Mouse (Mus musculus): Measurements from ENCODE around the gene Unc45b.
"Not testable (repeated sequence)": the region's sequence is repeated elsewhere in the genome, so short reads cannot be mapped to it uniquely, and the experiment has no call there.

Gene Unc45b

DNA sequence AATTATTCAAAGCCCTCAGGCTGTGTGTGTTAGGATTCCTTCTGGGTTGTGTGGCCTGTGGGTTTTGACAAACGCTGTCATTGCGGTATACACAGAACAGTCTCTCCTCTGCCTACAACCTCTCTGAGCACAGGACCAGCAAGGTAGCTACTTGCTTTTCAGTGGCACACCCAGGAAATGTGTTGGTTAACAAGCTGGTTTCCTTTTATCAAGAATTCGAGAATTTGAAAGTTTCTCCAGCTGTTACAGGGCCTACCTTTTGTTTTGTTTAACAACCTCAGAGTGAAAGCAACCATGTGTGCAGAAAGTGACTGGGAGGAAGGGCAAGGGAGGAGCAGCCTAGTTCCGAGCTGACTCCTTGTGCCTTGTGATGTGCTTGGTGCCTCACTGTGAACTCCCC, 37.1 kb downstream of the Unc45b start:
- no peak for DNase-seq (ENCODE audit: low read depth, low spot score)

DNA sequence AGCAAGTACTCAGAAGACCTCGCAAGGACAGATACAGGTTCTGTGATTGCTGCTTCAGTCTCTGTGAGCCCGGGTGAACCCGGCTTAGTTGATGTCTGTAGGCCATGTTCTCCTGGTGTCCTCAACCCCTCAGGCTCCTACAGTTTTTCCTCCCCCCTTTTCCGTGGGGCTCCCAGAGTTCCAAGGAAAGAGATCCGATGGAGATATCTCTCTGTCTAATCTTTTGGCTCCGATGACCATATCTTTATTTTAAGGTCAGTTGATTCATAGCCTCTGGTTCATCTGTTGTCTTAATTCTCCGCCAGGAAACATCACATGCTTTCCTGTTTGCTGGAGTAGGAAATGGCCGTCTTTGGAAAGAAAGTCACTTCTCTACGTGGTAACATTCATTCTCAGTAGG, 38.7 kb downstream of the Unc45b start:
- DNase-seq (ENCODE audit: low read depth, low spot score), result no peak

DNA sequence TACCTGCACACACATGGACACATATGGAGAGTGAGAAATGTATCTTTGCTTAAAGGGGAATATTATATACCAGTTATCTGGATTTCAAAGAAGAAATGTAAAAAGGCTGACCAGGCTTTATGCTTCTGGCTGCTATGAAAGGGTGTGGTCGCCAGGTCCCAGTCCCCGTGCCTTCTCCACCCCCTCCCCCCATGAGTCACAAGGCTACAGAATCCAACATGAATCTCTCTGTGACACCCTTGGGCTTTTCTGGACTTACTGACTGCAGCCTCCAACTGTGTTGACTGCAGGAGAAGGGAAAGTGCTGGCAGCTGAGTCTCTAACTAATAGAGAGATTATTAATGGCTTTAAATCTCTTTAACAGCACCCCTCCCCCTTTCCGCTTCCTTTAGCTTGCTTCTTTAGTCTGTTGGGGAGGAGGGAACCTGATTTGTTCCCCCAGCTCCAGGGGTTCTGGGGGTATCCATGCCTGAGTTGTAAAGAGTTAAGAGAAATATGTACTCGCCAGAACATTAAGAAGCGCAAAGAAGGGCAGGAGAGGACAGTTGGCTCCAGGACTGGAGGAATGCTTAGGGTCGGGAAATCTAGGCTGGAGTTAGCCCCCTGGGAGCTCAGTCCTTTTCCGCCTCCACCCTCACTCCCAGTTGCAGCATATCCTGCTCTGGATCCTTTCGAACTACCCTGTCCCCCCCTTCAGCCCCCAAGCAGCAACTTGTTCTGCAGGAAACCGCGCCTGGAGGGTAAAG, 40.6 kb downstream of the Unc45b start, which contains the start of gene Slfn5:
Gene Slfn5, plus strand, starts transcription at position 614 of the 746 bp plus-strand sequence.
- no peak for DNase-seq (ENCODE audit: low read depth, low spot score)

DNA sequence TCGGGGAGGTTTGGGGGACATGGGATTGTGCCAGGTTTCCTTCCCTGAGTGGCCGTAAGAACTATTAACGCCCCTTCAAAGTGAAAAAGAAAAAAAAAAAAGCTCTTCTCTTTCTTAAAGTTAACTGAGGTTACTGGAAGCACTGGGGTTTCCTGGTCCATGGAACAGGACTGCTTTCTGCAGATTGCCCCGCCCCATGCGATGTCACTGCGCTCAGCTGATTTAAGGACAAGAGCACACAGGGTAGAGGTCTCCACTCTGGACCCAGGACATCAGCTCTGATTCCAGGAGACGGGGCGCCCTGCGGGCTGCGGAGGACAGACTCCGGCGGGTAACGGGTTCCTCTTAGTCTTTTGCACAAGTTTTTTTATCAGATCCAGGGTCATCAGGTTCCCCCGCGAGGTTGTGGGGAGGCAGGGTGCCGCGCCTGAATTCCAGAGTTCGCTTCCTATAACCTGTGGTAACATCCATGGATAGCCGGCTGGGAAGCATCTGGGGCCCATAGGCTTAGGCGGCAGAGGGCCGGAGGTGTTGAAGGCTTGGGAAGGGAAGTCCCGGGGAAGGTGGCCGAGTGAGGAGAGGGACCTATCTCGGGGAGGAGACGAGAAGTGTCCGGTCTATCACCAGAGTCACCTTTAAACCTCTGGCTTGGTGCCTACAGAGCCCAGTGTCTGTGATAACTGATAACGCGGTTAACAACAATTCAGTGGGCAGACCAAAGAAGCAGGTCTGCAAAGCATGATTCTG, 41.7 kb downstream of the Unc45b start:
- no peak for DNase-seq (ENCODE audit: low read depth, low spot score)

DNA sequence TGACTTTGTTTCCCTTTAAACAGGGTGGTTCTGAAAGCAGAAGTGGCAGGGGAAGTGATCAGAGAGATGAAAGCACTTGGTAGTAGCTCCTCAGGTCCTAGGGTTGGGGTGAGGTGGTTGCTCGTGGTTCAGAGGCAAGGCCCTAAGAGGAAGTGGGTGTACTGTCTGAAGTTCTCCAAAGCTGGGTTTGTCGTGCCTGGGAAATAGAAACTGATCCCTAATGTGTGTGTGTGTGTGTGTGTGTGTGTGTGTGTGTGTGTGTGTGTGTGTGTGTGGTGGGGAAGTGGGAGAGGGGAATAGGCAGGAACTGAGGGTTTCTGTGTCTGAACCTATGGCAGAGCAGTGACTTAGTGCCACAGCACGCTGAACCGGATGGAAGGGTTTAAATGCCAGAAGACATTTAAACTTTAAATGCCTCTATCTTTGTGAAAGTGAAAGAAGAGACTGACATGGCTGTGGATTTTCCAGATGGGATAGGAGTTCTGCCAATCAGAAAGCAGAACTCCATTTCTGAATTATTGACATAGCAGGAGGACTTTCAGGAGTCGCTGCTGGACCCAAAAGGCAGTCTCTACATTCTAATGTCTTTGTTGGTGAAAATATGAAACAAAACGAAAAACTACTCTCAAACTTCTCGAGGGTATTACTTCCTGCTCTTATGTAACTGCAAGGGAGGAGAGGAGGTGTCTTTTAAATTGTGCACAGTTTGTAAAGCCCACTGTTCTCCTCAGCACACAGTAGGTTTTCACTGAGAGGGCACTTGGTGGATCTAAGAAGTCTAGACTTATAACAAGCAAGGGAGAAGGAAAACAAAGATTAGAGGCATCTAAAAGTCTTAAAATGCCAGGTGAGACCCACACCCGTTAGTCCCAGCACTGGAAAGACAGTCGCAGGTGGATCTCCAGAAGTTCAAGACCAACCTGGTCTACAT, 42.5 kb downstream of the Unc45b start:
- no peak for DNase-seq (ENCODE audit: low read depth, low spot score)

DNA sequence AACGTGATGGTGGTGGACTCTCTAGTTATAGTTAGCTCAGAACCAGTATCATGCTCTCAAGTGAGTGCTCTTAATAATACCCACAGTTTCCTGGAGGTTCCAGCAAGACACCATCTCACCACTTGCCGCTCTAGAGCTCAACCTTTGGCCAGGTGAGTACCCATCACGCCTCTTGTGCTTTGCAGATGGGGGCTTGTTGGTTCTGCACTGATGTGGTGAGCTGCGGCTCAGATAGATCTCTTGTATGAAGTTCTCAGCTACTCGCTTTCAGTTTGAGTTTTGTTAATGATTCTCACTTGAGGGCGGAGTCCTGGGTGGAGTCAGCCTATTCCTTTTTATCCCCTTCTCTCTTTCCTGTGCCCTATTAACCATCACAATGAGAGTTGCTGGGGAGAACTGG, 44.3 kb downstream of the Unc45b start:
- DNase-seq (ENCODE audit: low read depth, low spot score), result no peak

DNA sequence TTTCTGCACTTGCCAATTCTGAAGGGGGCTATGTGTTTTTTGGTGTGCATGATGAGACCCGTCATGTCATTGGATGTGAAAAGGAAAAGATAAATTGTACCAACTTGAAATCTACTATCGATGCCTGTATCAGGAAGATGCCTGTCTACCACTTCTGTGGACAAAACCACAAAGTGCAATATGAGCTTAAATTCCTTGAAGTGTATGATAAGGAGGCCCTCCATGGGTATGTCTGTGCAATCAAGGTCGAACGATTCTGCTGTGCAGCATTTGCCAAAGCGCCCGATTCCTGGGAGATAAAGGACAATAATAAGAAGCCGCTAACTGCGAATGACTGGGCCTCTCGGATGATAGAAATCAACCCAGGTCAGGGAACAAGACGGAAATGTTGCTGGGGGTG, 46.6 kb downstream of the Unc45b start:
- DNase-seq (ENCODE audit: low read depth, low spot score), result no peak

DNA sequence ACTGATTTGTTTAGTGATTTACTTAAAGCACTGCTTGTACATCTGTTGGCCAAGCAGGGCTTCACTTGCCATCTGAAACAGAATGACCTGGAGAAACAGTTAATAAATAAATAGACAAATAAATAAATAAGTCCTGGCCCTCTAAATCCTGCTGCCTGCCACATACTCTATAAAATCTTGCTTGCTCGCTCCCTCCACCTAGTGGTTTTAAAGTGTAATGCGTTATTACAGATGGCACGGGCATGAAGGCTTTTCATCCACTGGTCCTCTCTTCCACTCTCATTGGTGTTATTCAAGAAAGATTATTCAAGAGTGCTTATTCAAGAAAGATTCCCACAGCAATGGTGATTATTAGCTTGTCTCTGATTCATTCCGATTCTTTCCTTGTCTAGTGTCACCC, 49.3 kb downstream of the Unc45b start:
- no peak for DNase-seq (ENCODE audit: low read depth, low spot score)

DNA sequence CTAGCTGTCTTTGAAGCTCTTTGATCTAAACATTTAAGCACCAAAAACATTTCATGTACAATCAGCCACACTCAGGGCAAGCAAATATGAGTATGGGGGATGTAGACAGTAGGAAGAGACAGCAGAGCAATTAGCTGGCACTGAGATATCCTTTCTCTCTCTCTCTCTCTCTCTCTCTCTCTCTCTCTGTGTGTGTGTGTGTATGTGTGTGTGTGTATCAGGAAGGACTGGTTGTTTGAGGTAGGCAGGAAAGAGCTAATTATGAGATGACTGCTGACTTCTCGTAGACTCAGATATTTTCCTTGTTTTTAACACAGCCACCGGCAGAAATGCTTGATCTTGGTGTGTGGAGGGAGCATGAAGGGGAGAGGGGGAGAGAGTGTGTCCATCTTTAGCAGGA, 51.4 kb downstream of the Unc45b start:
- DNase-seq (ENCODE audit: low read depth, low spot score), result no peak

DNA sequence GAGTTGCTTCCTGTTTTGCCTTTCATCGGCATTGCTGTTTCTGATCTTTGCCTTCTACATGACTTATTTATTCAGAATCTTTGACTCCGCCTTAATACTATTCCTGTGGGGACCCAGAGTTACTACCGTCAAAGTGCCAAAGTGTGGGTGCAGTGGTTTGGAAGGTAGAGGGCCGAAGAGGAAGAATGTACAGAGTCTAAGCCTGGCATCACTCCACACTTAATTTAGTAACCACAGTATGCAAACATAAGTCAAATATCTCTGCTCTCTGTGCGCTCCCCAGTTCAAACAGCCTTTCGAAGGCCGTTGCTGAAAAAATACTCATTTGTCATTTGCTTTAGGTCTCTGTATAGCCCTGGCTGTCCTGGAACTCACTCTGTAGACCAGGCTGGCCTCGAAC, 51.9 kb downstream of the Unc45b start:
- DNase-seq (ENCODE audit: low read depth, low spot score), result no peak

DNA sequence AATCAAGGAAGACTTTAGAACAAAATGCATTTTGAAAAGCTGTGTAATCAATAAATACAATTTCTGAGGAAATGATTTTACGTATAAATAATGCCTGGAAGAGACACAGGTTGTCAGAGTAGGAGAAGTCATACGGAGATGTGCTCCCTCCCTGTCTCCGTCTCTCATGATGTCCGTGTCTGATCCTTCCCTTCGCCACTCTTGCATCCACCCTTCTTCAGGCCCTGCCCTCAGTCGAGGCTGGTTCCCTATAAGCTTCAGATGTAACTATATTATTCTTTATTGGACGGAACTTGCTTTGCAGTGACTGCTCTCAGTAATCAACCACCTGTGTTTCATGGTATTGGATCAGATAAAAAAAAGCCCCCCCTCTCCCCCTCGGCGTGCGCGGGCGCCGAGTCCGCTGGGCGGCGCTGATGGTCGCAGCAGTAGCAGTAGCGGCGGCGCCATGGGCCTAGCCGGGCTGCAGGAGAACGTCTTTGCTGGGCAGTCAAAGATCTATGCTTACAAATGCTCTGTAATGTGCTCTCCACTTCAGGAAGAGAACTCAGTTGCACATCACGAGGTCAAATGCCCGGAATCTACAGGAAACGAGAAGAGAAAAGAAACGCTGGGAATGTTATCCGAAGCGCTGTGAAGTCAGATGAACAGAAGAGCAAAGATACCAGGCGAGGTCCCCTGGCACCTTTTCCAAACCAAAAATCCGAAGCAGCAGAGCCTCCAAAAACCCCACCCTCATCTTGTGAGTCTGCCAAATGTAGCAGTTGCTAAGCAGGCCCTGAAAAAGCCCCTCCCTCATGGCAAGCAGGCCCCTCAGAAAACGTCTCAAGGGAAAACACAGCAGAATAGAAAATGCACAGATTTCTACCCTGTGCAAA, 60.6 kb downstream of the Unc45b start:
- DNase-seq (ENCODE audit: low read depth, low spot score), result no peak

DNA sequence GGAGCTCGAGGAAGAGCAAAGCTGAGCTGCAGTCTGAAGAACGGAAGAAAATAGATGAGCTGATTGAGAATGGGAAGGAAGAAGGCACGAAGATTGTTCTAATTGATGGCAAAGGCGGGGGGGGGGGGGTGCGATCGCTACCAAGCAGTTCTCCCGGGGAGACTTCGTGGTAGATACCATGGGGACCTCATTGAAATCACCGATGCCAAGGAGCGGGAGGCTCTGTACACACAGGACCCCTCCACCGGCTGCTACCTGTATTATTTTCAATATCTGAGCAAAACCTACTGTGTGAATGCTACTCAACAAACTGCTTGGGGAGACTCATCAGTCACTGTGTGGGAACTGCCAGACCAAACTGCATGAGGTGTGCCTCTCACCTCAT, 61.2 kb downstream of the Unc45b start:
- DNase-seq (ENCODE audit: low read depth, low spot score), result no peak

DNA sequence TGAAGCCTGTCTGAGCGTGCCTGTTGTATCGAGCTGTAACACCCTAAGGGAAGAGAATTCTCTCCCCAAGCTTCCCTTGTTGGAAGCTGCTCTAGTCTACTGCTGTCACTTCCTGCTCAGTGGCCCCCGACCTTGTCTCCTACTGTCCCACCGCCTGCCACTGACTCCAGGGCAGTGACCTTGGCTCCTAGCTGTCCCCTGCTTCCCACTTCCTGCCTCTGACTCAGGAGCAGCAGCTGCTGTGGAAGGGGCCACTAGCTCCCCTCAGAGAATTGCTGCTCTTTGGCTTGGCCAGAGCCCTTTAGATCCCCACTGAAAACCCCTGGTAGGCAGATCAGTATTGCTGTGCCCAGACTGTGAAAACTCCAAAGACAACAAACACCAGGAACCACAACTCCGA, 63.6 kb downstream of the Unc45b start:
- no peak for DNase-seq (ENCODE audit: low read depth, low spot score)

DNA sequence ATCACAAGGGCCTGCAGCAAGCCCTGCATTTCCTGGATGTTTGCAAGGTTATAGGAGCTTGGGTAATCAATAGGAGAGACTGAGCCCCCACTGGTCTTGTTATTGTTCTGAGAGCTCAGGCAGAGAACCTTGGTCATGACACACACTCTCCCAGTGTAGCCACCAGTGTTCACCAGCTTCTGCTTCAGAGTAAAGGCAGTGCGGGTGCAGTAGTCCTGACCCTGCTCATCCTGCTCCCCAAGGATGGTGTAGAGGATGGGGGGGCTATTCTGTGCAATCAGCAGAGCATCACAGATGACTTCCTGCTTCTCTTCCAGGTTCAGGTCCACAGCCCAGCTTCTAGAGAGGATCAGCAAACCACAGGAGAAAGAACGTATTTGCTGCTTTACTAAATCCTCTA, 72.1 kb downstream of the Unc45b start:
- not testable (repeated sequence) for DNase-seq (ENCODE audit: low read depth, low spot score)

DNA sequence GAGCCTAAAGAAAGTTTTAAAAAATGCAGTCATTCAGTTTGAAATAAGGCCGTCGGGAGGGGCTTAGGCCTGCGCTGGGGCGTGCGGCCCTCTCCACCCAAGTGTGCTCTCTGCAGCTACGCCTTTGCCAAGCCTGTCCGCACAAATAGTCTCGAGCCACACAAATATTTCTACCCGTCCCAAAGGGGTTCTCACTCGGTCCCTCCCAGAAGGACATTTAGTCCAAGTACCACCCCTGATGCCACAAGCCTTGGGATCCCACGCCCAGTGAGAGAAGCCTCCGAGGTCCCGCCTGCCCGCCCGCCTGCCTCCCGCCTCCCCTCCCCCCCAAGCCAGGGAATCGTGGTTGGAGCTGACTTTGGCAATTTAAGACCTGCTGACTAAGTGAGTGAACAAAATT, 72.8 kb downstream of the Unc45b start:
- DNase-seq (ENCODE audit: low read depth, low spot score), result no peak

DNA sequence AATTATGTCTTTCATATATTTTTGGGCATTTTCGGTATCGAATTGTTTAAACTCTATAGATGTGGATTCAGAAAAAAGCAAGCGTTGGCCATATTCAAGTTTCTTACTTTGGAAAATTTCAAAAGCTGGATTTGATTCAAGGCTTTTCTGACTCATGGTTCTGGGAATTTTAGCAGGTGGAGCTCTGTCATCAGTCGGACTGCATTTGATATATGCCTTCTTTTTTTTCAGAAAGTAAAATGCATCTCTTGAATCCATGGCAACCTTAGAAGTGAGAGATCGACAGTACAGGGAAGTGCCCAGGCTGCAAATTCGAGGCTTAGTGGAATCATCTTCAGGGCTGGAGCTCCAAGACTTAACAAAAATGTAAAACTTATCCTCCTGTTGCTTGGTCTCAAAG, 77.3 kb downstream of the Unc45b start:
- DNase-seq (ENCODE audit: low read depth, low spot score), result no peak

DNA sequence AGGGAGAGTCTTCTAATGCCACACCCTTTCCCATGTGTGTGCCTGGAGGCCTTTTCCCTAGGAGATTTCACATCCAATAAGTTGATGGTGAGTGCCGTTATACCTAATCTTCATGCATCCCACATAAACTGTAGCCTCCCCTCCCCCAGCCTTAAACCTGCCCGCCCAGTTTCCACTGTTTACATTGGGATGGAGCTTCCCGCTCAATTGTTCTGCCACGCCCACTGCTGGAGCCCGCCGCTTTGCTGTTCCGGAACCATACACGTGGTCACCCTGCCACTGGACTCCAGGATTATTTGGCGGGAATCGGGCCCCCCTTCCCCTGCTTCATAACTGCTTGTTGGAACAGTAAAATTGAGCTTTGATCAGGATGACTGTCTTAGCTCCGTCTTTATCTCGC, 79.0 kb downstream of the Unc45b start:
- DNase-seq (ENCODE audit: low read depth, low spot score), result no peak

DNA sequence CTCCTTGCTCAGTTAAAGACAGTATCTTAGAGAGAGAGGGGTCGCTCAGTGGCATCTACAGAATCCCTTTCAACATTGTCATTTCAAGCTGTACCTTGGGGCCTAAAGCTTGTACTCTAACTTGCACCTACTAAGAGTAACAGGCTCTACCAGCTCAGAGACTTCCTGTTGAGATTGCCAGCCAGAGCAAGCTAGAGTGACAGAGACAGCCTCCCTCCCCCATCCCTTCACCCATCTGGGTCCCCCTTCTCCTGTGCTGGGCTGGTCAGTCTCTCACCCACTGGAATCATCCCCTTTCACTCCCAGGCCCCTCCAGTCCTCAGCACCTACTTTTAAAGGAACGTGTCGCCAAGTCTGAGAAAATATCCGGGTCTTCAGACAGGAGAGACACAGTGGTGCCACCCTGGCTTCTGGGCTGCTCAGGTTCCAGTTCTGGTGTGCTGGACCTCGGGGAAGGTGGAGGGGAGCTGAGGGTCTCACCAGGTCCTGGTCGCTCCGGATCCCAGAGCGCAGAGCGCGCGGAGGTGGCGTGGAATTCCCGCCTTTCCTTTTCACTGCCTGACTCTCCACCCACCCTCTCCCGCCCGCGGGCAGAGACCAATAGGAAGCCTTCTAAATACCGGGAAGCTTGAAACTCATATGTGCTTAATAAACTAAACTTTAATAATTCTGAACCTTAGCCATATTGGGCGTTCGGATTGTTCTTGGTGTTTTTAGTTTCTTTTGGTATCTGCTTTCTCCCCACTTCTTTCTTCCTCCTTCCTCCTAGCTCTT, 80.4 kb downstream of the Unc45b start:
- not testable (repeated sequence) for DNase-seq (ENCODE audit: low read depth, low spot score)

DNA sequence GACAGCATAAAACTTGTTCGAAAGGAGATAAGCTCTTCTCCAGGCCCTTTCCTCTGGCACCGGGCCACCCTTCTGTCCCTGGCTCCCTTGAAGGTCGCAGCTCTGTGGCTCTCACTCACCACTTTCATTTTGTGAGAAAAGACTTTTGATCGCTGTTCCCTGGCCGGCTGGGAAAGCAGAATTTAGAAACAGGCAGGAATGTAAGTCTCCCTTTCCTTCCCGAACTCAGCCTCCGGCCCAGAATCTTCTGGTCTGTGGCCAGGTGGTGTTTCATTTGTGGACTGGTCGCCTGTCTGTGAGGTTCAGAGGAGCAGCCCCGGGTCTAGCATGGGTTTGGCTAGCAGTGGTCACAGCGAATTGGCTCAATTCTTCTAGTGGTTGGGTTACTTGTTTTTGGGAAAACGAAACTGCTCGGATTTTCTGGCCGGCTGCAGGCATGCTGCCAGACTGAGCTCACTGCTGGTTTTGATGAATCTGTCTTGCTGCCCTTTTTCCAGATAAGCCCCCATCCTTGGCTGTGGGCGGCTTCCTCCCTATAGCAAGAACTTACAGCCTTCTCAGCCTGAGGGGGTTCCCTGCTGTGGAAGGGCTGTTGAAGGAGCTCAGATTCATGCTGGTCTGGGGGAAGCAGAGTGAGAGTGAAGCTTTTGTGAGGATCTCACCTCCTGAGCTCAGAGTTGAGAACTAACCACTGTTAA, 81.3 kb downstream of the Unc45b start, which contains the start of gene Slfn9:
Gene Slfn9, minus strand, starts transcription at position 362 of the 698 bp plus-strand sequence.
- DNase-seq (ENCODE audit: low read depth, low spot score), result no peak

All from c-Kit-negative CD71-positive TER-119-positive erythroid progenitor cells, embryonic 14.5 days (primary cell).